Mouse (Mus musculus): Measurements from ENCODE around the gene Selp.
A peak's percentile ranks its signal among the peaks of the same experiment; 100 is the strongest.

DNA sequence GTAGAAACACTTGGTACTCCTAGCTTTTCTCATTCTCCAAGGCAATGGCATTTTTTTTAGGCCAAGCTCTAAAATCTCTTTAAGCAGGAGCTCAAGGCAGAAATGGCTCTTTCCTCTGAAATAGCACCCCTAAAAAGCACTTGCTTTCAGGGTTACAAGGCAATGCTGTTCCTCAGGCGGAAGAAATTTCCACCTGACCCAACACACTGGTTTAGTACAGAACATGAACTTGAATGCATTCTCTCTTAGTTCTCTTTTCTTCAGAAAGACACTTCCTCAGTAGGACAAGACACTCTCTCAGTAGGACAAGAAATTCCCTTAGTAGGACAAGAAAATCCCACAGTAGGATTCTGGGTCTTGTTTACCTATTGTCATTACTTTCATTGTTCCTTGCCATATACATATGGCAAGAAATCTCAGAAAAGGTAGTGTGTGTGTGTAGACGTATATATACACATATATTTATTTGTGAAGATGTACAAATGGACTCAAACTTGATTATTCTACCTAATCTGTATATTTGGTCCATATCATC lies 40.4 kb upstream of the Selp start:
- no peak for TF ChIP-seq MYC (IDR thresholded peaks at IDR 0.05; ENCODE audit: low read depth, low read length)
- TF ChIP-seq CHD1 (IDR thresholded peaks at IDR 0.05; ENCODE audit: low read depth, low read length): no peak
- no peak for TF ChIP-seq RCOR1 (IDR thresholded peaks at IDR 0.05; ENCODE audit: low read depth, low read length)
- no peak for TF ChIP-seq TCF12 (IDR thresholded peaks at IDR 0.05; ENCODE audit: low read depth, low read length)
- no peak for TF ChIP-seq CTCF (IDR thresholded peaks at IDR 0.05 in 2 of 3, conservative IDR thresholded peaks at IDR 0.05 in 1 of 3; ENCODE audit: control insufficient read depth in 1 of 3, insufficient read depth in 1 of 3, low read depth in 2 of 3, low read length in 3 of 3, poor library complexity in 1 of 3, severe bottlenecking in 1 of 3)
- no peak for TF ChIP-seq TAL1 (IDR thresholded peaks at IDR 0.05; ENCODE audit: low read length)
- no peak for TF ChIP-seq HCFC1 (IDR thresholded peaks at IDR 0.05; ENCODE audit: low read depth, low read length)
- no peak for TF ChIP-seq ZNF384 (IDR thresholded peaks at IDR 0.05; ENCODE audit: low read depth, low read length)
- no peak for TF ChIP-seq GATA1 (IDR thresholded peaks at IDR 0.05; ENCODE audit: low read depth, low read length)
- no peak for TF ChIP-seq MAFK (IDR thresholded peaks at IDR 0.05; ENCODE audit: borderline replicate concordance, low read depth, low read length)
- TF ChIP-seq POLR2A (IDR thresholded peaks at IDR 0.05; ENCODE audit: control insufficient read depth in 1 of 2, insufficient read depth in 1 of 2, low read depth in 1 of 2, low read length in 2 of 2, poor library complexity in 1 of 2): no peak
- TF ChIP-seq ZKSCAN1 (IDR thresholded peaks at IDR 0.05; ENCODE audit: low read depth, low read length): peak; percentile 72
- no peak for TF ChIP-seq NELFE (IDR thresholded peaks at IDR 0.05; ENCODE audit: low read depth, low read length)

Measured in MEL (cell line).